Mouse (Mus musculus) small intestine, adult 2 months (tissue): Measurements from ENCODE around the gene Car2.

Experiments
- CTCF ChIP-seq: fragments of 200-500 bp; IDR thresholded peaks from 2 replicates; pipeline ENCODE4 v1.5.1; 2012; ENCODE audit warnings: low read depth, mild to moderate bottlenecking, control low read depth, inconsistent platforms, low read length, moderate library complexity, mixed read lengths; ENCODE audit not compliant: insufficient replicate concordance, insufficient read length; ENCODE audit errors: extremely low read depth
- POLR2A ChIP-seq: fragments of 200-500 bp; IDR thresholded peaks from 2 replicates; pipeline ENCODE4 v1.6.1; 2012; ENCODE audit warnings: low read depth, mild to moderate bottlenecking, control low read depth, inconsistent platforms, low read length, moderate library complexity

DNA sequence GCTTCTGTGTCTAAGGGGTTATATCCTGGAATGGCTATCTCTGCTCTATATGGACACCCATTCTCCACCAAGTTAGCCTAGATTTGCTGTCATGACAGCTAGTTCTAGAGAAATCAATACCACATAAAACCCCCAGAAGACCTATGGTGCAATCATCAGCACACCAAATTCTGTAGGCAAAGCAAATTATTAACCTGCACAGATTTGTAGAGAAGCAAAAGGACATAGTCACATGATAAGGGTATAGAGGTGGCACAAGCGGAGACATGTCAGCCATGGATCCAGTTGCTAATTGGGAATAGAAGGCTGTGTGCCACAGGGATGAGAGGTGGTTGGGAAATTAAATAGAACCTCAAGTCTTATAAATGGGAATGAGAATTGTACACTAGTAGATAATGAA lies 47.1 kb upstream of the Car2 start:
- TF ChIP-seq CTCF (no peak), POLR2A (no peak)
